Mouse (Mus musculus) heart, adult 2 months (tissue): Measurements from ENCODE around the gene Cpne9.

Experiments
- CTCF ChIP-seq: fragments of 200-600 bp; IDR thresholded peaks from 2 replicates; pipeline ENCODE4 v1.8.1; 2022; ENCODE audit warnings: antibody characterized with exemption, mild to moderate bottlenecking, moderate library complexity
- EP300 ChIP-seq: fragments of 200-500 bp; IDR thresholded peaks from 2 replicates; pipeline ENCODE4 v1.6.1; 2011; ENCODE audit warnings: low read depth, low read length, control low read depth; ENCODE audit not compliant: insufficient read depth
- POLR2A ChIP-seq: fragments of 200-500 bp; IDR thresholded peaks from 2 replicates; pipeline ENCODE4 v1.6.1; 2011; ENCODE audit warnings: mild to moderate bottlenecking, low read depth, low read length, control low read depth; ENCODE audit not compliant: insufficient read depth

- TF ChIP-seq CTCF (no peak), EP300 (no peak), POLR2A (no peak)
These were observed 1.4 kb downstream of the Cpne9 start for GRCm38 (mm10) chr6:113283500-113283899.
